Mouse (Mus musculus) adrenal gland, adult 8-10 months (tissue): Measurements from ENCODE around the gene BC048507. TPM values are rescaled to one million over a fixed set of nuclear protein-coding genes. Genes with fewer than 3 reads are reported as not detected.
A peak's percentile ranks its signal among the peaks of the same experiment; 100 is the strongest.
"Not testable (repeated sequence)": the region's sequence is repeated elsewhere in the genome, so short reads cannot be mapped to it uniquely, and the experiment has no call there.

Experiments used
- DNase-seq: peaks from one replicate; pipeline ENCODE4 v3.0.0; 2022
- total RNA-seq, 4 experiments: library from RNA; stranded (reverse); gene quantifications; 2 replicates each; pipeline ENCODE4 v1.2.4; 2022

Gene BC048507
- total RNA-seq, result not detected

DNA sequence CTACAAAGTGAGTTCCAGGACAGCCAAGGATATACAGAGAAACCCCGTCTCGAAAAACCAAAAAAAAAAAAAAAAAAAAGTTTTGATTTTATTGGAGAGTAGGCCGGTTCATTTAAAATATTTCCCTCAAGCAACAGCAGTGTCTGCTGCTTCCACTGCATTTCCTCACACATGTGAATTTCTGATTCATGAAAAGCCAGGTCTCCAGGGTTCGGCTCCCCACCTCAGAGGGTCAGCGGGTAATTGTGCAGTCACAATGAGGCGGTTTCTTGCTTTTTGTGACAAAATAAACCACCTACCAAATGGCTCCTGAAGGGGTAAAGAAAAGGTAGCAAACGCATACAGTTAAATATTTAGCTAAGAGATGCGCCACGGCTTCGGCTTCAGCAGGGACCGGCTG is at the start of gene BC048507:
Gene BC048507, plus strand, starts transcription at position 301 of the 400 bp plus-strand sequence.
- no peak for DNase-seq

DNA sequence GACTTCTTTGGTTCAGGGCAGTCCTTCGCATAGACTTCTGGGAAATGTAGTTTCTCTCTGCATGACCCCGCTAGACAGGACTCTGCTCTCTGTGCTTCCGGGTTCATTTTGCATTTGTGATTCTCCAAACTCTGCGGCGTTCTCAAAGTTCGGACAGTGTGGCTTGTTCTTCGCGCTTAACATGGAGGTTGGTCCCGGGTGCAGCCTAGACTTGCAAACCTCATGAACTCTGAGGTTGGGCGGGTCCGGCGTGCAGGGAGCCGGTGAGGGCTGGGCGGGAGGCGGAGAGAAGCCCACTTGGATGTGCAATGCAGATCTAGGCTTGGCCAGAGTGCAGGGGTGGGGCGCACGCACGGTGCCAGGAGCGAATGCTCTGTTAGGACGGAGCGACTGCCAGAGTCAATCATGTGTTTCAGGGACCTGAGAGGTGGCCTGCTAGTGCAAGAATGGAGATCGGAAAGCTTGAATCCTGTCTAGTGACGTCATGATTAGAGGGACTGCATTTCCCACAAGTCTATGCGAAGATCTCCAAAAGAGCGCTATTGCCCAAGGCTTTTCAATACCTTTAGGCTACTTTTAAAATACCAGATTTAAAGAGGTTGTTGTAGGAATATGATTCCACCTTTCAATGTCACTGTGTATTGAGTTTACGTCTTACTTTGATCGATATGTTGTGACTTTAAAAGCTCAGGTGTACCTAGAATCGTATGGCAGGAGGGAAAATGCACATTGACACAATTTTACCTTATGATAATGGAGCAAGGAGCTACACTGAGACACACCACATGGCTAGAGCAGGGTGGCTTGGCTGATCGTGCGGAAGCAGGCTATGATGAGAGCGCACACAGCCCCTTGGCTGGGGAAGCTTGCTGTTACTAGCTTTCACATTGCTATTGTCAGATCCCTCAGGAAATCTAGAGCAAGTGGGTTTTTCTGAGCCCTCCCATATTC is 49.1 kb upstream of the BC048507 start, which contains the start of gene Zfp273:
Gene Zfp273, plus strand, starts transcription at position 31 of the 951 bp plus-strand sequence.
- DNase-seq, result peak; percentile 76

DNA sequence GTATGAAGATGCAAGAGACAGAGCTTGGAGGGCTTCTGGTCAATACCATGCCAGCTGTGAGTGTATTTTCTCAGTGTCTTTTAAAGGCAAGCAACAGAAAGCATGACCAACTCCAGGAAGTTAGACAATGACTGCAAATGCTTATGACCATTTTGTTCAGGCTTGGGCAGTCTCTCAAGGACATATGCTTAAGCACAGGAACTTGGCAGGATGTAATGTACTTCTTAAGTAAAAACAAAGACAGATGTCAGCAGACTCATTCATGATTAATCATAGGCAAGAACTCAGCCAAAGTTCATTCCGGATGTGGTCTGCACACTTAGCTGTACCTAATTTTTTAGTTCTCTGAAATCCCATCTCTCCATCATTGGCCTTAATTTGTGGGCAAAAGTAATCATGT is 44.5 kb upstream of the BC048507 start:
- no peak for DNase-seq

DNA sequence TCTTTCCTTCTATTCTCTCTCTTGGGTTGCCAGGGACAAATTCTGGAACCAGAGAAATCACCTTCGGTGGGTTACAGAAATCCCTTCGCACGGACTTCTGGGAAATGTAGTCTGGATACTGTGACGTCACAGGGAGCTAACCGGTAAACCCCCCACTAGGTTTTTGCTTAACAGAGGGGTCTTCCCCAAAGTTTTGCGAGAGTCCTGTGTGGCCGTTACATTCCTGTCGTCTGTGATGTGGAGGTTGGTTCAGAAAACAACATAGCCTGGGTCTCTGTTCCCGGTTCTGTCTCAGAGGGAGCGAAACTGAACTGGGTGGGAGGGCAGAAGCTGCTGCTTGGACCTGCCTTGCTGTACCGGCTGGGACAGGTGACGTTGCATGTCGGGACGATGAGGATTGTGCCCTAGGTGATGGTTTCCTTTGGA is 32.2 kb upstream of the BC048507 start, which contains the start of gene Gm10037:
Gene Gm10037, plus strand, starts transcription at position 196 of the 426 bp plus-strand sequence.
- peak; percentile 54 for DNase-seq

DNA sequence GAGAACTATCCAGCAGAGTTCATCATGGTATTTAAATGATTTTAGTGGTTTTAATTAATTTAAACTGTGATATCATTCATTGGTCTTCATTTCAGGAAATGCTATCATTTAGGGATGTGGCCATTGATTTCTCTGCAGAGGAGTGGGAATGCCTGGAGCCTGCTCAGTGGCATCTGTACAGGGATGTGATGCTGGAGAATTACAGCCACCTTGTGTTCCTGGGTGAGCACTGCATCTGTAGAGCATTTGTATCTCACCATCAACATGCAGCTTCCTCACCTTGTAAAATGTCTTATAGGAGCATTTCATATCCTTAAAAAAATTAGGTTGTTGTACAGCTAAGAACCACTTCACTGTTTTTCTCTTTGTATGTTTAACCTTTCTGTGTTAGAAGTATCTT is 30.0 kb upstream of the BC048507 start:
- not testable (repeated sequence) for DNase-seq

DNA sequence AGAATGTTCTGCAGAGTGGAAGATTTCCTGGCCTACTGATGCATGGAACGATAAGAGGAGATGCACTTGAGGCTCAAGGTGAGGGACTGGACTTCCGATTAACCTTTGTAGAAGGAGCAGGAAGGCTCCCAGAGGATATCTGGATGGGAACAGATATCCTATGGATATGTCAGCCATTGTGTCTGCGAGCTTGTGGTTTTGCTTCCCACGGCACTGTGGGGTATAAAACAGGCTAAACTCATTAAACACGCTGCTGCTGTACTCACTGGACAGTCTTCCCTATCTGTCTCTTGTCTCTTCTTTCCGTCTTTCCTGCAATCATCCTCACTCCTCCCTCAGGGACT is 19.4 kb upstream of the BC048507 start:
- DNase-seq, result no peak

DNA sequence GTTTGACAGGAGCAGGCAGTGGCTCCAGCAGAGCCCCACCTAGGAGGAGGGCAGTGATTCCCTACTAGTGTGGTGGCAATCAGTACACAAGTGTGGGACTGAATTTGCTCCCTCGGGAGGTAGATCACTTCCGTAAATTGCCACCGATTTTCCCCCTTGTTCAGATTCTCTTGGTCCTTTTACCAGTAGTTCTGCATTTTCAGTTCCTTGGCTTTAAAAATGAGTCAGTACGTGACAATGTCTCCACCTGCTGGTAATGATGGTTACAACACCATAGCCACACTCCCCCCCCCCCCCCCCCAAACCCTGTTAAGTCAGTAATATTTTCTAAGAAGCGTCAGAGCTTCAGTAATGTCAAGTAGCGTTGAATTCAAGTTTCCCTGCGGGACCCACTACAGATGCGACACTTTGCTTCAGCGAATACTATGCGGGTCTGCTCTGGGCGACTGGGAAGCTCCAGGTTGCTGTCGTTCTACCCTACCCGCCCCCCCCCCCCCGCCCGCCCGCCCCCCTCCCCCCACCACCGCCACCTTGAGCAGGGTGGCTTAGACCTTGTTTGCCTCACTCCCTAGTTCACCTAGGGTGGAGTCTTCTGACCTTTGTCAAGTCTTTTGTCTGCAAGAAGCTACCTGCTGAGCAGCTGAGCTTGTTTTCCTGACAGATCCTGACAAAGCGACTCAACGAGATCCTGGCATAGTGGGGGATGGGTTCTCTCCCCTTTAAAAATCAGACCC is 18.8 kb upstream of the BC048507 start:
- DNase-seq, result peak; percentile 5

DNA sequence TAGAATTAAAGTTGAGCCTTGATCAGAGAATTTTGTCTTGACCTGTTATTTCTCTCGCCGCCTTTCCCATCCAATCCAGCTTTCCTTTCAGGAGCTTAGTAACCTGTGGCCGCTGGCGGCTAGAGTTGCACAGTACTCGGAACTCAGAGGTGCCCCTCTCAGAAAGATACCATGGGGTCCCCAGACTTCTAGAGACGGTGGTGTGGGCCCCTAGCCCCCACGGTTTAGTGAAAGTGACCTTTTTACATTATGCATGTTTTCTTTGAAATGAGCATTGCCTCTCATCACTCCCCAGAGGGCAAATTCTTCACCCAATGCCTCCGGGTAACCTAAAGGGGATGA is 18.3 kb upstream of the BC048507 start:
- DNase-seq, result no peak

DNA sequence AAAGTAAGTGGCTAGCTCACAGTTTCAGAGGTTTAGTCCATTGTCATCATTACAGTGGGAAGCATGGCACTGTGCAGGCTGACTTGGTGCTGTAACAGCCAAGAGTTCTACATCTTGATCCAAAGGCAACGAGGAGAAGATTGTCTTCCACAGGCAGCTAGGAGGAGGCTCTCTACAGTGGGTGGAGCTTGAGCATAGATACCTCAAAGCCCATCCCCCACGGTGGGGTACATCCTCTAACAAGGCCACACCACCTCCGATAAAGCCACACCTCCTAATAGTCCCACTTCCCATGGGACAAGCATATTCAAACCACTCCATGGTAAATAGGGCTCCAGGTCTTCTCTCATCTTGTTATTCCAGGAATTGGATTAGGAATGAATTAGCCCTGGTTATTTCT is 12.8 kb upstream of the BC048507 start:
- DNase-seq, result no peak

DNA sequence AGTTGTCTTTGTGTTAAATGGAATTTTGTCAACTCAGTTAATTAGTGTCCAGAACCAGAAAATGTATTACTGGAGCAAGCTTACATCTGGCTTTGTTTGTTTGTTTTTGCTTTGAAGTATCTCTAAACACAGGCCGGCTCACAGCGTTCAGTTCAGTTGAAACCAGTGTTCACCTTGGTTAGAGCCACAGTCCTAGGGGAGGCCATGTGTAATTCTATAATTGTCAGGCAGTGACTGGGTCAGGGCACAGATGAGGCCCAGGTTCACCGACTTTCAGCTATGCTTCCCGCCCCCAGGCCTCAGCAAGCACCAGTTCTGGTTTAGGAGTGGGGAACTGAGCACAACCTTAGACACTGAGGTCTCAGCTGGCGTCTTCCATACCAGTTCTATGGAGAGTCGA is 10.0 kb upstream of the BC048507 start:
- no peak for DNase-seq

DNA sequence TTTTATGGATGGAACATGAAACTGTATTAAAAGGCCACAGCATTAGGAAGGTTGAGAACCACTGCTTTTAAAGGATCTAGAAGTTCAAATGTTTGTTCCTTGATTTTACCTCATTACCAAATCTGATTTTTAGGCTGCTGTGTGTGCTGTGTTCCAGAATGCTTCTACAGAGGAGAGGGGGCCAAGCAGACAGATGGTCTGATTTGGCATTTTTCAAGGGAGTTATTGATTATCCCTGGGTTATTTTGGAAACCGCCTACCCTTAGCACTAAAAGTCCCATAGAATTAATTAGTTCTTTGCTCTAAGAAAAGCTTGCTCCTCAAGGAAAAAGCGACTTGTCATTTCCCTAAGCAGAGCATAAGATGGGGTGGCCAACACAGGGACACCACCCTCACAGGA is 9.1 kb upstream of the BC048507 start:
- no peak for DNase-seq

DNA sequence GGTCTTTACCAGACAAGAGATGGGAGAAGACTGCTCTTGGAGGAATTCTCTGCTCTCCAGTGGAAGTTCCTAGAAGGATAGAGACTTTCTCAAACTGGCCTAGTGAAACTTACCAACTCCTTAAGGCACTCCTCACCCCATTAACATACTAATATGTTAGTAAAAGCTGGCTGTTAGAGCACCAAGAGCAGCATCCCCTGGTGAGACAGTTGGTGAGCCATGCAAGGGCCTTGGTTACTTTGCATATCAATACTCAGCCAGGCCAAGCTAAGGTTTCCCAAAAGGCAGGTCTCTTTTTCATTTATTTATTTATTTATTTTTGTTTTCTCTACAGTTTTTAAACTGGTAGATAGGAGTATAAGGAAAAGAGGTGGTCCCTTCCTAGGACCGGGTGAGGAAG is 5.8 kb upstream of the BC048507 start:
- DNase-seq, result no peak

DNA sequence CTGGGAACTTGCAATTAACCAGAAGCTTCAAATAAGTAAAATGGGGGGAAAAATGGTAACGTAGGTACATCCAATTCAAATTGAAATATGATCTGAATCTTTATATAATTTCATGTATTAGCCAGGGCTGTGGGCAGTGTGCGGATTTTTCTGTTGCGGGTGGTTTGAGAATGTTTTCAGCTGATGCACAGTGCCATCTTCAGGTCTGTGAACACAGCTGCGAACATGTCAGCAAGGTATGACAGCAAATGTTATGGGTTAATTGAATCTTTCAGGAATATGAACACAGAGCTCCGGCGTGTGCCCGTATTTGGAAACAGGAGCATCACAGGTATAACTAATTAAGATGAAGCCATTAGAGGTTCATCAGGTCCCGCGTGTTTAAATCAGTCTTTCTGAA is 618 bp upstream of the BC048507 start:
- no peak for DNase-seq

DNA sequence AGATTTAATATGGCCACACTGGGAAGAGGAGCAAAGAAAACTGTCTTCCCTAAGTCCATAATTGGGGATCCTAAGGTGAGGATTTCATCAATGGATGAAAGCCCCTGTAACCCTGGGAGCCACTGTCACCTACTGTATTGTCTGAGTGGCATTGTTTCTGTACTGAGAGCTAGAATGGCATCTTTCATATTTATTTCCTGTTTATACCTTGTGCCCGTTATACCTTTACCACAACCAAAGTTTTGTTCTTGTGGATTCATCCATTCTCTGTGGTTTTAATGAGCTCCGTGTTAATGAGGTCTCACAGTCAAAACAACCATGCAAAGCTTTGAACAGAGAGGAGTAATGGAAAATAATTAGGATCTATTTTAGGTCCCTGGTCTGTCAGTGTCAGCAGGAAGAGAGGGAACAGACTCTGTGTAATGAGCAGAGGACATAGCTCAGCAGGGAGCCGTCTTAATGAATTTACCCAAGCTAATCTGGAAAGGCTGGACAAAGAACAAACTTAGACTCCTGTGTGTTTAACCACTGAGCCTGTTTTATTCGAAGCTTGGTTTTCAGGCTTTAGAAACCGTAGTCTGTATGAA is 1.7 kb downstream of the BC048507 start:
- no peak for DNase-seq

DNA sequence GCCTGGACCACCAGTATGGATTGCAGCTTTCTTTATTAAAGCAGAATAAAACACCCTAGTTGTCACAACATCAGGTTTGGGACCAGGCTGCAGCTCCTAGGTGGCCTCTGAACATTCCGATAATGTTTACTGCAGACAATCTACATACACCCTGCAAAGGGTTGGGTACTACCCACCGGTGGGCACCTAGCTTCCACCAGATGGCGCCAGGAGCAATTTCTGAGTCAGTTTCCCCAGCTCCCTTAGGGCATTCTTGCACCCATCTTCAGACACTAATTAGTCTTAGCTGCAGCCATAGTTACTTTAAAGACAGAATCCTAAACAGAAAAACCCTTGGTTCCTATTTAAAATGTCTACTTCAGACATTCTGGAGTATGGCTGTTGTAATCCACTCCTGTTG is 4.8 kb downstream of the BC048507 start:
- no peak for DNase-seq

DNA sequence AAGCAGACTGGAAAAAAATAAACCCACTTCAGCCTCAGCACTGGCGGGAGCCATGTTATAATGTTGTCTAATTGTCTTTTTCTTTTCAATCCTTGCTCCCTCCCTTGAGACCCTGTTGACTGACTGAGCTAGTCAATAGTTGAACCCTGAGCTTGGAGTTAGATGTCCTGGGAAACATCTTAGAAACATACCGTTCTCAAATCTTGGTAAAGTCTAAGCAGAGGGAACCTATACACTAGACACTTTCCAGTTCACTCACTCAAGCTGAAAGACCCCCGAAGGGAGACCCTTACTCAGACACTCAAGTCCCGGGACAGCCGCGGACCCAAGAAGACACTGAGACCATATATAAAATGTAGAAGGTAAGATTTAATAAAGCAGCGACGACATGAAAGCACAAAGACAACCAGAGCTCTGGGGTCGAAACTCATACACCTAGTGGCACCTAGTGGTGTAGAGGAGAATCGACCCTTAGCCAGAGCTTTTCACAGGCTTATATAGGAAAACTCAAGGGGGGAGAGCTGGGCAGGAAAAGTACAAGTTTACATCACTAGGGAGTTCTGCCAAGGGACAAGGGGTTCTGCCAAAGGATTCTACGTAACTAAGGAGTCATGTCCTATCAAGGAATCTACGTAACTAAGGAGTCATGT is 13.0 kb downstream of the BC048507 start:
- DNase-seq, result not testable (repeated sequence)

DNA sequence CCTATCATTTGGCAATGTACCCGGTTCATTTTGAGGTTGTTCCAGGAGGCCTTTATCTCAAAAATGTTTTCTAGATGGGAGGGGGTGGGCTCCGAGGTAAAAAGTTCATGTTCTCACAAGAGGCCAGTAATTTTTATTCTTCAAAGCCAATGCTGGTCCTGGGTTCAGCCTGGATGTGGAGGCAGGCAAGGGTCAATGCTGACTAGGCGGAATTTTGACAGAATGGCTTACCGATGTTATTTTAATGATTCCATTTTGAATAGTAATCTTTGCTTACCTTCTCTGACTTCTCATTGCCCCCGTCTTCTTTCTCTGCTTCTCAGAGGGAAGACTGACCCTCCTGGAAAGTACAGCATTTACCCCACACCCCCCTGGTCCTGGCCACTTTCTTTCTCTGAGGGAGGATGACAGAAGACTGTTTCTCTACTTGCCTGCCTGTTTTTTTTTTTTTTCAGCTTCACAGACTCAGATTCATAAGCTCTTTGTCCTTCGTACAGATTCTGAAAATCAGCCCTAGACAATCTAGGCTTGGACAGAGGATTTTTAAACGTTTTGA is 13.7 kb downstream of the BC048507 start:
- no peak for DNase-seq

DNA sequence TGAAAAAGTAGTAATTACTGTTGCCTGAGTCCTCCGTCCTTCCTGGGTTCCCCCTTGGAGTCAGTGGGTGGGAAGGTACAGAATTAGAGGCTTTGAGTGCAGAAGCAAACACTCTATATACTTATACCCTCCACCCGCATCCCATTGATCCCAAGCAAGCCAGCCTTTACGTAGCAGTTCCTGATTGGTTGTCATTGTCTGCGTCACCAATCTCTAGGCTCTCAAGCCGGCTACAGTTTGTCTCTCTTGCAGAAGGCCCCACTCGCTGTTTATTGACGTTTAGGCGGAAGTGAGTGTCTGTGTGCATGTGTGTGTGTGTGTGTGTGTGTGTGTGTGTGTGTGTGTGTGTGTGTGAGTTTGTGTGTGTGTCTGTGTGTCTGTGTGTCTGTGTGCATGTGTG is 20.8 kb downstream of the BC048507 start:
- DNase-seq, result no peak

DNA sequence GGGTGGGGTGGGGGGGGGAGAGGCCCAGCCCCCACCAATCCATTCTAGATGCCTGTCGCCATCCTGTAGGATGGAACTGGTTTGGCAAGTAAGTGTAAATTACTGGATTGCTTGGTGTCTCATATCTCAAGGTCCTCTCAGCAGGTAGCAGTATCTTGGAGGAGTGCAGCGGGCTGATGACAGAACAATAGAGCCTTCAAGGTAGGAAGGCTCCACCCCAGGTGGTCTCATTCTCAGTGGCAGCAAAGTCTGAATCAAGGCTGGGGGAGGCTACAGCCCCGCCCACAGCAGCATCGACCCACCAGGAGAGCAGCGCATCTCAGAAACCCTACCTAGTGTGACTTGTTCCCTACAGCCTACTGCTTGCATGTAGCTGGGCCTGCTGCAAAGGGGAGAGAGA is 46.6 kb downstream of the BC048507 start:
- no peak for DNase-seq
